Mouse (Mus musculus) myocyte (in vitro differentiated cells): Measurements from ENCODE around the gene Gpam. TPM values are rescaled to one million over a fixed set of nuclear protein-coding genes. Genes with fewer than 3 reads are reported as not detected.

Experiments
- H3K27me3 ChIP-seq: one replicate; pipeline ENCODE4 v1.6.1; 2011; ENCODE audit not compliant: control insufficient read depth, insufficient read depth, insufficient read length
- H3K36me3 ChIP-seq: one replicate; pipeline ENCODE4 v1.6.1; 2011; ENCODE audit not compliant: control insufficient read depth, insufficient read depth
- H3K4me2 ChIP-seq: one replicate; pipeline ENCODE4 v1.6.1; 2011; ENCODE audit warnings: low read depth, control low read depth
- H3K4me3 ChIP-seq: one replicate; pipeline ENCODE4 v1.5.1; 2011; ENCODE audit warnings: mild to moderate bottlenecking, control low read depth, moderate library complexity
- H3K79me2 ChIP-seq: one replicate; pipeline ENCODE4 v1.6.1; 2011; ENCODE audit not compliant: control insufficient read depth, insufficient read depth
- H3ac ChIP-seq: one replicate; pipeline ENCODE4 v1.6.1; 2011; ENCODE audit not compliant: control insufficient read depth, insufficient read length
- CEBPB ChIP-seq: IDR thresholded peaks from 2 replicates; pipeline ENCODE4 v1.6.1; 2011; ENCODE audit warnings: mild to moderate bottlenecking, moderate library complexity; ENCODE audit not compliant: poor library complexity, insufficient read depth, severe bottlenecking
- E2F4 ChIP-seq: IDR thresholded peaks from one replicate; pipeline ENCODE4 v1.6.1; 2011; ENCODE audit warnings: mild to moderate bottlenecking, control low read depth, moderate library complexity; ENCODE audit not compliant: insufficient read depth
- MAX ChIP-seq: IDR thresholded peaks from one replicate; pipeline ENCODE4 v1.6.1; 2011; ENCODE audit warnings: low read depth, mild to moderate bottlenecking, control low read depth
- MYOD1 ChIP-seq, 3 experiments: IDR thresholded peaks; one replicate each; pipeline ENCODE4 v1.6.1; 2011; ENCODE audit warnings: control low read depth in 2 of 3, low read depth in 2 of 3, mild to moderate bottlenecking in 2 of 3, moderate library complexity in 1 of 3; ENCODE audit not compliant: insufficient read length in 2 of 3, control insufficient read depth in 1 of 3
- MYOG ChIP-seq, 3 experiments: IDR thresholded peaks; one replicate each; pipeline ENCODE4 v1.6.1; 2011; ENCODE audit warnings: control low read depth in 2 of 3, low read depth in 2 of 3, mild to moderate bottlenecking in 2 of 3; ENCODE audit not compliant: insufficient read length in 2 of 3, control insufficient read depth in 1 of 3, insufficient read depth in 1 of 3
- POLR2A ChIP-seq: IDR thresholded peaks from one replicate; pipeline ENCODE4 v1.6.1; 2011; ENCODE audit warnings: low read depth, mild to moderate bottlenecking, control low read depth, moderate library complexity; ENCODE audit not compliant: insufficient read length
- POLR2AphosphoS2 ChIP-seq: IDR thresholded peaks from one replicate; pipeline ENCODE4 v1.6.1; 2011; ENCODE audit warnings: low read depth, control low read depth; ENCODE audit not compliant: insufficient read length
- REST ChIP-seq: IDR thresholded peaks from one replicate; pipeline ENCODE4 v1.6.1; 2011; ENCODE audit warnings: mild to moderate bottlenecking, control low read depth, moderate library complexity; ENCODE audit not compliant: insufficient read depth, insufficient read length
- SRF ChIP-seq: IDR thresholded peaks from one replicate; pipeline ENCODE4 v1.6.1; 2011; ENCODE audit warnings: low read depth; ENCODE audit not compliant: control insufficient read depth, insufficient read length
- TCF12 ChIP-seq: IDR thresholded peaks from one replicate; pipeline ENCODE4 v1.6.1; 2011; ENCODE audit warnings: mild to moderate bottlenecking, control low read depth; ENCODE audit not compliant: poor library complexity, insufficient read depth, severe bottlenecking
- TCF3 ChIP-seq: IDR thresholded peaks from one replicate; pipeline ENCODE4 v1.6.1; 2011; ENCODE audit warnings: low read depth, control low read depth; ENCODE audit not compliant: insufficient read length
- USF1 ChIP-seq: IDR thresholded peaks from one replicate; pipeline ENCODE4 v1.6.1; 2011; ENCODE audit warnings: low read depth, mild to moderate bottlenecking, control low read depth, moderate library complexity
- polyA plus RNA-seq: library from polyadenylated mRNA; unstranded; fragments of >200 nt; fragmentation: generic; extraction: Trizol; gene quantifications from one replicate; pipeline ENCODE4 v1.2.1, GENCODE M21; 2012; ENCODE audit warnings: missing spikeins

The Gpam gene
- polyA plus RNA-seq, 1 experiment, result 18.1 TPM

DNA sequence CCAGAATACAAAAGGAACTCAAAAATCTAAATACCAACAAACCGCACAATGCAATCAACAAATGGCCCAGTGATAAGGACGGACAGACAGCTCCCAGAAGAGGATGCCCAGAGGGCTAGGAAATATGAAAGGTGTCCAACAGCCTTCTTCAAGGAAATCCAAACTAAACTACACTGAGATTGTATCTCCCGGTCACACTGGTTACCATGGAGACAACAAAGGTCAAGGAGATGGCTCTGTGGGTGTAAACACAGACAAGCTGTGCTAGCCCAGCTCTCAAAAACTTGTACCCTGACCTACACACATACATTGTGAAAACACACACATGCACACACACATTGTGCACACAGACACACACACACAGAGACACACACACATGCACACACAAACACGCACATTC, 35.2 kb upstream of the Gpam start:
- H3K4me3 ChIP-seq, result no peak overlapping the region
- no peak overlapping the region for H3ac ChIP-seq
- TF ChIP-seq REST, result no peak
- no peak for TF ChIP-seq E2F4
- no peak for TF ChIP-seq TCF3
- TF ChIP-seq POLR2AphosphoS2, result no peak
- no peak for TF ChIP-seq SRF
- no peak for TF ChIP-seq MYOG (IDR thresholded peaks at IDR 0.05; ENCODE audit: control insufficient read depth in 1 of 3, insufficient read depth in 1 of 3, insufficient read length in 2 of 3, low read depth in 2 of 3)
- no peak for TF ChIP-seq TCF12
- TF ChIP-seq POLR2A, result no peak
- TF ChIP-seq MAX, result no peak
- no peak for TF ChIP-seq USF1
- no peak for TF ChIP-seq CEBPB
- no peak for TF ChIP-seq MYOD1 (IDR thresholded peaks at IDR 0.05; ENCODE audit: control insufficient read depth in 1 of 3, insufficient read length in 2 of 3, low read depth in 2 of 3)
- peaks cover 9% of the 10 kb centered on the region for H3K27me3 ChIP-seq
- no peak overlapping the region for H3K4me2 ChIP-seq
- H3K36me3 ChIP-seq, result no peaks in the 10 kb centered on the region
- H3K79me2 ChIP-seq, result no peaks in the 10 kb centered on the region

DNA sequence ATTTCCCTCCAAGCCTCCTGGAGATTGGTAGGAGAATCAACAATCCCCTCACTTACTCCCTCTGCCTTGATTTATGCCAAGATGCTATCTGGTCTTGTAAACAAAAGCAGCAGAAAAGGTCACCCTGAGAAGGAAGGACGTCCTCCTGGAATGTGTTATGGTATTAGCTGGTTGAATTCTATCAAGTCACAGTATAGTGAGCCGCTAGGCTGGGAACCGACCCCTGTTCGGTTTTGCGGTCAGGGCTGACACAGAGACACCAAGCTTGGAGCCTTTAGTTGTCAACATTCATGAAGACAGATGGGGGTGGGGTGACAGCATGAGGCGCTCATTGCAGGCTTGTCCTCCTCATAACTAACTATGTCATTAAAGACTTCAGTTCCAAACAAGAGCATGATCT, 32.8 kb upstream of the Gpam start:
- H3K79me2 ChIP-seq, result no peaks in the 10 kb centered on the region
- TF ChIP-seq MAX, result no peak
- no peak for TF ChIP-seq TCF3
- no peak for TF ChIP-seq REST
- TF ChIP-seq CEBPB, result no peak
- TF ChIP-seq POLR2AphosphoS2, result no peak
- TF ChIP-seq E2F4, result no peak
- TF ChIP-seq SRF, result no peak
- no peak for TF ChIP-seq MYOD1 (IDR thresholded peaks at IDR 0.05; ENCODE audit: control insufficient read depth in 1 of 3, insufficient read length in 2 of 3, low read depth in 2 of 3)
- TF ChIP-seq TCF12, result no peak
- TF ChIP-seq MYOG (IDR thresholded peaks at IDR 0.05; ENCODE audit: control insufficient read depth in 1 of 3, insufficient read depth in 1 of 3, insufficient read length in 2 of 3, low read depth in 2 of 3), result no peak
- no peak for TF ChIP-seq POLR2A
- no peak for TF ChIP-seq USF1
- H3K4me3 ChIP-seq, result no peak overlapping the region
- H3K36me3 ChIP-seq, result no peaks in the 10 kb centered on the region
- no peak overlapping the region for H3K4me2 ChIP-seq
- no peak overlapping the region for H3ac ChIP-seq
- peaks cover 9% of the 10 kb centered on the region for H3K27me3 ChIP-seq

- no peak for TF ChIP-seq CEBPB
- TF ChIP-seq TCF3, result no peak
- TF ChIP-seq POLR2A, result no peak
- TF ChIP-seq POLR2AphosphoS2, result no peak
- no peak for TF ChIP-seq MYOD1 (IDR thresholded peaks at IDR 0.05; ENCODE audit: control insufficient read depth in 1 of 3, insufficient read length in 2 of 3, low read depth in 2 of 3)
- no peak for TF ChIP-seq MYOG (IDR thresholded peaks at IDR 0.05; ENCODE audit: control insufficient read depth in 1 of 3, insufficient read depth in 1 of 3, insufficient read length in 2 of 3, low read depth in 2 of 3)
- TF ChIP-seq MAX, result no peak
- TF ChIP-seq USF1, result no peak
- TF ChIP-seq SRF, result no peak
- TF ChIP-seq TCF12, result no peak
- no peak for TF ChIP-seq E2F4
- TF ChIP-seq REST, result no peak
These were observed 31.6 kb upstream of the Gpam start for GRCm38 (mm10) chr19:55158606-55159005.

DNA sequence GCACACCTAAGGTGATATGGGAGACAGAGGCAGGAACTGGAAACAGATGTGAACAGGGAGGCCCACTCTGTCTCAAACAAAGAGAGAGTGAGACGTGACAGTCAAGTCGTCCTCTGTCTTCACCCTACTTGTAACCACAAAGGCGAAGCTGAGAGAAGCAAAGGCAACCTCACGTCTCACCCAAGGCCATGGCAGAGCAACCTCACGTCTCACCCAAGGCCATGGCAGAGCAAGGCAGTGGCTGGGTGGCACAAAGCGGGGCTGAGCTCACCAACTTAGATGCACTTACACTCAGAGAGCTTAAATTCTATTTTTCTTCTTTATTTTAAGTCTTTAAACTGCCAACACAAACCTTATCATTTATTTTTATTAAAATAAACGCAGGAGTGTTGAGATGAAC, 30.0 kb upstream of the Gpam start:
- Histone ChIP-seq H3K4me2 (no peak overlapping the region), H3K27me3 (peaks cover 9% of the 10 kb centered on the region), H3K4me3 (no peak overlapping the region), H3K36me3 (no peaks in the 10 kb centered on the region), H3K79me2 (no peaks in the 10 kb centered on the region), H3ac (no peak overlapping the region)
- no peak for TF ChIP-seq MYOD1 (IDR thresholded peaks at IDR 0.05; ENCODE audit: control insufficient read depth in 1 of 3, insufficient read length in 2 of 3, low read depth in 2 of 3)
- no peak for TF ChIP-seq MYOG (IDR thresholded peaks at IDR 0.05; ENCODE audit: control insufficient read depth in 1 of 3, insufficient read depth in 1 of 3, insufficient read length in 2 of 3, low read depth in 2 of 3)
- TF ChIP-seq TCF12, result no peak
- no peak for TF ChIP-seq E2F4
- TF ChIP-seq CEBPB, result no peak
- no peak for TF ChIP-seq MAX
- no peak for TF ChIP-seq POLR2A
- TF ChIP-seq REST, result no peak
- TF ChIP-seq USF1, result no peak
- TF ChIP-seq POLR2AphosphoS2, result no peak
- no peak for TF ChIP-seq SRF
- TF ChIP-seq TCF3, result no peak

More at GRCm38 (mm10) chr19:55158606-55159005, 31.6 kb upstream of the Gpam start:
- H3K27me3 ChIP-seq, result peaks cover 9% of the 10 kb centered on the region
- H3K4me2 ChIP-seq, result no peak overlapping the region
- no peak overlapping the region for H3K4me3 ChIP-seq
- no peaks in the 10 kb centered on the region for H3K79me2 ChIP-seq
- H3ac ChIP-seq, result no peak overlapping the region
- H3K36me3 ChIP-seq, result no peaks in the 10 kb centered on the region
